23 mouse cellular contexts compared by ENCODE assay signal in the genomic region with DNA sequence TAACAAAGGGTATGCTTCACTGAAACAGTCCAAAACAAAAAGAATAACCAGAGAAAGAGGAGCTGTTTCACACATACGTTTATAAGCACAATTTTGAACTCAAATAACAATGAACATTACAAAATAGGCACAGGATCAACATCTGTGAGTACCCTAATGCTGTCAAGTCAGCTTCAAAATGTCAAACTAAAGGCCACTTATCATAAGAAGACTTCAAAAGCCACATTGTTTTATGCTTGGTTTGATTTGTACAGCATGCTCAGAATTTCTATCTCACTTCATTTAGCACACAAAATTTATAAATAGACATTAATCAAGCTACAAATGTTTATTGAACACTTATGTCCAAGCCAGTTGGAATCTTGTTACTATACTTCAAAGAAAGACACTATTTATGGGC.
"Had no signal": no experiment of that assay in that cellular context is flagged by ENCODE, and none has a peak within 500 bp of the region (broad histone marks: within the 10 kb centered on the region; RNA-seq: fewer than 3 reads in every experiment).

No protein-coding gene starts in this region.

- ATAC-seq: intestine, postnatal 0 days; liver, postnatal 0 days; midbrain, embryonic 13.5 days; midbrain, embryonic 16.5 days had no signal

- H3K4me1 ChIP-seq: limb, embryonic 15.5 days; megakaryocyte, embryonic 14.5 days; midbrain, embryonic 10.5 days had no signal

- H3K9me3 ChIP-seq: limb, embryonic 12.5 days; limb, embryonic 15.5 days; midbrain, embryonic 10.5 days; midbrain, embryonic 13.5 days; neural tube, embryonic 13.5 days had no signal

- H3K27me3 ChIP-seq: limb, embryonic 12.5 days; limb, embryonic 15.5 days; megakaryocyte, embryonic 14.5 days; midbrain, embryonic 13.5 days; neural tube, embryonic 13.5 days had no signal

- H3K27ac ChIP-seq: kidney, postnatal 0 days; limb, embryonic 12.5 days; limb, embryonic 15.5 days; liver, embryonic 14.5 days; midbrain, embryonic 10.5 days; midbrain, embryonic 13.5 days; stomach, postnatal 0 days had no signal

- DNase-seq: kidney, adult 2 months; kidney, postnatal 25 days; left cerebral cortex, postnatal 4 days; liver, postnatal 0 days; right cerebral cortex, adult 18-20 months; right cerebral cortex, postnatal 14 days; right cerebral cortex, postnatal 4 days; thymus, adult 2 months; thymus, postnatal 14 days; thymus, postnatal 4 days had no signal

- H3K4me2 ChIP-seq: limb, embryonic 12.5 days; limb, embryonic 15.5 days; liver, embryonic 11.5 days; midbrain, embryonic 13.5 days; neural tube, embryonic 13.5 days had no signal

- H3K9ac ChIP-seq: limb, embryonic 12.5 days; limb, embryonic 15.5 days; liver, embryonic 14.5 days; liver, postnatal 0 days; midbrain, embryonic 13.5 days; neural tube, embryonic 13.5 days had no signal

- H3K36me3 ChIP-seq: limb, embryonic 12.5 days; limb, embryonic 15.5 days; midbrain, embryonic 10.5 days; midbrain, embryonic 13.5 days; neural tube, embryonic 13.5 days had no signal

- H3K4me3 ChIP-seq: limb, embryonic 12.5 days; limb, embryonic 15.5 days; megakaryocyte, embryonic 14.5 days; midbrain, embryonic 10.5 days; midbrain, embryonic 13.5 days; myocyte; neural tube, embryonic 13.5 days had no signal
